Mouse (Mus musculus) embryo, embryonic 9.5 days (tissue): ENCODE results near the gene Olfr1009.
"Not testable (repeated sequence)": the region's sequence is repeated elsewhere in the genome, so short reads cannot be mapped to it uniquely, and the experiment has no call there.

Experiments
- DNase-seq: peaks from one replicate; pipeline ENCODE4 v3.0.0-alpha.2; 2017; ENCODE audit errors: extremely low spot score

Olfr1009 gene

GRCm38 (mm10) chr2:85715119-85715518 is at the start of gene Olfr1009:
Gene Olfr1009 (plus strand): TSS chr2:85715419.
- DNase-seq = no peak

- no peak for DNase-seq
Observed at GRCm38 (mm10) chr2:85678667-85679066, 36.6 kb upstream of the Olfr1009 start, which contains the start of gene Olfr1006. Gene Olfr1006 (minus strand): TSS chr2:85678767.

- DNase-seq = no peak
Observed at GRCm38 (mm10) chr2:85689131-85689530, 26.1 kb upstream of the Olfr1009 start, which contains the start of gene Olfr1008. Gene Olfr1008 (plus strand): TSS chr2:85689431.

- DNase-seq = not testable (repeated sequence)
Observed at GRCm38 (mm10) chr2:85710680-85711079, 4.5 kb upstream of the Olfr1009 start.

- no peak for DNase-seq
Observed at GRCm38 (mm10) chr2:85711159-85711558, 4.1 kb upstream of the Olfr1009 start.

GRCm38 (mm10) chr2:85725793-85726192 is 10.6 kb downstream of the Olfr1009 start:
- DNase-seq = peak; percentile 28

GRCm38 (mm10) chr2:85753822-85754221 is 38.6 kb downstream of the Olfr1009 start:
- no peak for DNase-seq

GRCm38 (mm10) chr2:85762666-85763065 is 47.4 kb downstream of the Olfr1009 start, which contains the start of gene Olfr1012:
Gene Olfr1012 (minus strand): TSS chr2:85762766.
- DNase-seq = no peak

- no peak for DNase-seq
Observed at GRCm38 (mm10) chr2:85766798-85767197, 51.6 kb downstream of the Olfr1009 start, which contains the start of gene Olfr1013. Gene Olfr1013 (plus strand): TSS chr2:85767098.

GRCm38 (mm10) chr2:85772413-85772812 is 57.2 kb downstream of the Olfr1009 start, which contains the start of gene Olfr1014:
Gene Olfr1014 (plus strand): TSS chr2:85772713.
- DNase-seq = no peak
